Comparison of ENCODE assay signal across 8 mouse cellular contexts in genomic region chr4:59199341-59199740, GRCm38 (mm10). TPM values are rescaled to one million over a fixed set of nuclear protein-coding genes. Genes with fewer than 3 reads are reported as not detected.
A peak's percentile ranks its signal among the peaks of the same experiment; 100 is the strongest.
DNase-seq lines count a peak whose midpoint lies in the region; ATAC-seq and TF ChIP-seq lines count a peak whose summit lies in the region.

No protein-coding gene starts in this region.

- H3K4me2 ChIP-seq in hindbrain, embryonic 14.5 days (replicated peaks): no peak overlapping the region
- H3K4me2 ChIP-seq in limb, embryonic 11.5 days (ENCODE audit: low read depth, severe bottlenecking): no peak overlapping the region

- H3K4me1 ChIP-seq in hindbrain, embryonic 14.5 days (replicated peaks; ENCODE audit: control insufficient read depth, insufficient read depth, low read length): peaks cover 22% of the 10 kb centered on the region
- H3K4me1 ChIP-seq in limb, embryonic 11.5 days (ENCODE audit: control insufficient read depth, insufficient read depth, low read length): peaks cover 14% of the 10 kb centered on the region
- H3K4me1 ChIP-seq in spleen, adult 2 months (ENCODE audit: control insufficient read depth, insufficient read depth, insufficient read length): peaks cover 46% of the 10 kb centered on the region

- no peaks in the 10 kb centered on the region for H3K36me3 ChIP-seq in hindbrain, embryonic 14.5 days (replicated peaks; ENCODE audit: control insufficient read depth, insufficient read depth)
- H3K36me3 ChIP-seq in limb, embryonic 11.5 days (ENCODE audit: control insufficient read depth, insufficient read depth, low read length): no peaks in the 10 kb centered on the region
- H3K36me3 ChIP-seq in spleen, adult 2 months (ENCODE audit: control insufficient read depth, insufficient read depth, low read length): no peaks in the 10 kb centered on the region

- H3K9ac ChIP-seq in hindbrain, embryonic 14.5 days: no peak overlapping the region
- no peak overlapping the region for H3K9ac ChIP-seq in limb, embryonic 11.5 days (ENCODE audit: low read length)

- no peak overlapping the region for H3K27ac ChIP-seq in hindbrain, embryonic 14.5 days
- no peak overlapping the region for H3K27ac ChIP-seq in limb, embryonic 11.5 days (replicated peaks; ENCODE audit: low read depth, low read length)
- H3K27ac ChIP-seq in spleen, adult 2 months (ENCODE audit: insufficient read depth, low read length): peak overlapping the region; percentile 35

- peak; percentile 32; the same call in 1 of the 2 replicates for ATAC-seq in hindbrain, embryonic 14.5 days (ENCODE audit: low FRiP score)
- no peak for ATAC-seq in limb, embryonic 11.5 days (ENCODE audit: insufficient number of reproducible peaks, low FRiP score, low TSS enrichment, low read depth)

- 38% methylated on average over 8 of the region's 8 CpGs for WGBS in hindbrain, embryonic 14.5 days
- 55% methylated on average over 8 of the region's 8 CpGs for WGBS in limb, embryonic 11.5 days
- 16% methylated on average over 8 of the region's 8 CpGs for WGBS in spleen, adult 2 months

- TF ChIP-seq POLR2A in spleen, adult 2 months (IDR thresholded peaks at IDR 0.05; ENCODE audit: low read depth, low read length): no peak

- no peak for TF ChIP-seq CTCF in spleen, adult 2 months (IDR thresholded peaks at IDR 0.05; ENCODE audit: extremely low read depth, insufficient read depth, insufficient read length, insufficient replicate concordance)

- H3K27me3 ChIP-seq in hindbrain, embryonic 14.5 days (ENCODE audit: control insufficient read depth, insufficient read depth, low read length): no peaks in the 10 kb centered on the region
- no peaks in the 10 kb centered on the region for H3K27me3 ChIP-seq in limb, embryonic 11.5 days (ENCODE audit: control insufficient read depth, insufficient read depth, low read length)
- H3K27me3 ChIP-seq in spleen, adult 2 months (ENCODE audit: control insufficient read depth, insufficient read depth, low read length): no peaks in the 10 kb centered on the region

- peak; percentile 34 to 51 for DNase-seq in layer of hippocampus, postnatal 10 days (ENCODE audit: low spot score in 2 of 2)
- no peak for DNase-seq in layer of hippocampus, adult 9-10 months (ENCODE audit: low spot score)
- DNase-seq in cerebellum, adult 11-12 months: peak; percentile 35
- peak; percentile 65 for DNase-seq in gastrocnemius, adult 18-20 months (ENCODE audit: low spot score)
- peak; percentile 41 for DNase-seq in hindbrain, embryonic 14.5 days (ENCODE audit: low spot score)
- peak; percentile 23 for DNase-seq in limb, embryonic 11.5 days (ENCODE audit: low spot score)
- DNase-seq in mesoderm, embryonic 11.5 days (ENCODE audit: low read depth, low spot score): peak; percentile 49
- peak; percentile 59 to 66 for DNase-seq in spleen, adult 2 months (ENCODE audit: low read depth in 1 of 2, low spot score in 2 of 2)

- no peaks in the 10 kb centered on the region for H3K9me3 ChIP-seq in hindbrain, embryonic 14.5 days (ENCODE audit: control insufficient read depth, low read length)
- no peaks in the 10 kb centered on the region for H3K9me3 ChIP-seq in limb, embryonic 11.5 days (ENCODE audit: control insufficient read depth, low read length)

- H3K4me3 ChIP-seq in hindbrain, embryonic 14.5 days (replicated peaks; ENCODE audit: low read length): no peak overlapping the region
- no peak overlapping the region for H3K4me3 ChIP-seq in limb, embryonic 11.5 days (ENCODE audit: low read depth, low read length)
- H3K4me3 ChIP-seq in spleen, adult 2 months (ENCODE audit: extremely low read depth, insufficient read depth, insufficient read length): no peak overlapping the region

RNA-seq across cellular contexts. Expression of gene Ugcg, which starts 10.3 kb away (rescaled TPM):
- 10 to 100 TPM; 78.9 to 90.0 TPM for total RNA-seq in layer of hippocampus, postnatal 10 days (2021)
- 1 to 10 TPM; 5.5 to 6.2 TPM for total RNA-seq in gastrocnemius, adult 18-20 months (2021)
- 22.5 and 24.7 TPM in 2 replicates for polyA plus RNA-seq in hindbrain, embryonic 14.5 days (2014; fragmentation: Nextera tagmentation; extraction: Ambion mirVana)
- polyA plus RNA-seq in limb, embryonic 11.5 days (2014; fragmentation: Nextera tagmentation; extraction: Ambion mirVana): 10.3 TPM in 2 replicates
- polyA plus RNA-seq in spleen, adult 2 months (2012; rRNA removed): 57.9 and 62.6 TPM in 2 replicates
